Mouse (Mus musculus): Measurements from ENCODE around the gene Ccser2. TPM values are rescaled to one million over a fixed set of nuclear protein-coding genes. Genes with fewer than 3 reads are reported as not detected.

Ccser2 gene
- total RNA-seq, 2 experiments from 2014 or later, result 4.3 to 7.6 TPM

DNA sequence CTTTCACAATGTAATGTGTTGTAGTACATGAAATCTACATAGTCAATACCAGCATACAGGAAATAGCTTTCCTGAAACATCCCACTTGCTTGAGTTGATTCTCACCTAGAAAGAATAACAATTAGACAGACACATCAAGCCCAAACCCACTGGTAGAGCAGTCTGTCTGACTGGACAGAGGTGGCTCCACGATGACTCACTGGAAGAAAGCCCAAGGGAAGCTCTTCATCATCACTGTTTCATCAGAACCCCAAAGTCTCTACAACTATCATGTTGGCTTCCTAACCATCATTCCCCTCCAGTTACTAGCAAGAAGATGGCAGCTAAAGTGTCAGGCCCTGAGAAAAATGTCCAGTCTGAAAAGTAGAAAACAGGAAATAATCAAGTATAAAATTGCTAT lies 83.5 kb downstream of the Ccser2 start:
- ATAC-seq (replicated peaks; ENCODE audit: poor library complexity, severe bottlenecking), result no peak

DNA sequence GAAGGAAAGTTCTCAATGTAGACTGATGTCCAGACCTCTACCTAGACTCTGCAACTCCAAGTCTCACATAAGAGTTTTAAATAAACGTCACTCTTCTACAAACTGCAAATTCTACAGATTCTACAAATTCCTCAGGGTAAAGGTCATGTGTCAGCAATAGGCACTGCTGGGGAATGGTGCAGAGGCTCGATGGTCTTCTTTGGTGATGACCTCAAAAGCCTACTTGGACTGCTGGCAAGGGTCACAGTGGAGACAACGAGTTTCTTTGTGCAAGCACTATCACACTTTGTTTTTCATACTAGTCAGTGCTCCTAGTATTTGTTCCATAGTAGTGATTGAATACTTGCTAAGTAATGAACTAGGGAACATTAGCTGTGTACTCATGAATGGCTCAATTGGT lies 85.0 kb downstream of the Ccser2 start:
- ATAC-seq (replicated peaks; ENCODE audit: poor library complexity, severe bottlenecking), result no peak

DNA sequence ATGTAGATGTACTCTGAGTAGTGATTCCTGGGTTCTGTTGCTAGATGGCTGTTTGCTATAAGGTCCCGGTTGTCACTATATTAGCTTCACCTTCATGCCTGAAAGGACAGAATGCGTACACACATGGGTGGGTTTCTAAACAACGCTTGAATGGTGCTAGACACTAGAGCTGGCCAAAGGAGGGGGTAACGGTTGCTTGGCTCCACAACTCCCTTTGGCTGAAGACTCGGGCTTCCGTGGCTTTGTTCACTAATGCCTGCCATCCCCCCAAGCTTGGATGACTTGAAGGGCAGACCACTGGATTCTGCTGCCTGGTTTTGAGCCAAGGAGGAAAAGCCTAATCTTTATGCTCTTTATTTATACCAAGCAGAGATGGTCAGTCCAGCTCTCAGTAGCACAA lies 98.3 kb downstream of the Ccser2 start:
- ATAC-seq (replicated peaks; ENCODE audit: poor library complexity, severe bottlenecking), result no peak

GRCm38 (mm10) chr14:36868769-36869362 lies 99.7 kb downstream of the Ccser2 start:
- ATAC-seq (replicated peaks; ENCODE audit: poor library complexity, severe bottlenecking), result peak; percentile 62

GRCm38 (mm10) chr14:36866966-36867700 lies 101.4 kb downstream of the Ccser2 start:
- ATAC-seq (replicated peaks; ENCODE audit: poor library complexity, severe bottlenecking), result peak; percentile 63

GRCm38 (mm10) chr14:36863877-36864489 lies 104.6 kb downstream of the Ccser2 start:
- peak; percentile 75 for ATAC-seq (replicated peaks; ENCODE audit: poor library complexity, severe bottlenecking)

DNA sequence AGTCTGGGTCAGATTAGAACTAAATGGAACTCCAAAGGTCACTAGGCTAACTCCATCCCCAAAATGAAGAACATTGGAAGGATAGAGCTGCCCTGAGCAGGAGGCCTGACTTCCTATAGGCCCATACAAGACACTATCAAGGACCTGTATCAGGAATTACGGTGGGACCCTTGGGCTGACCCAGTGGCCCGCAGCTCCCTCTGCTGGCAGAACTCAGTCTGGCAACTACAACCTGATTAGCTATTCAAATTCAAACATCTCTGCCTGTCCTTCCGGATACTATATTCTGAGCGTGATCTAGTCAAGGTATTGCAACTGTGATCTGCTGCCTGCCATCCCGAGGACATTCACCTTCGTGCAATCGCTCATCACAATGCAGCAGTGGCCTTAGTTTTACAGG lies 106.2 kb downstream of the Ccser2 start:
- ATAC-seq (replicated peaks; ENCODE audit: poor library complexity, severe bottlenecking), result peak; percentile 61

- no peak for ATAC-seq (replicated peaks; ENCODE audit: poor library complexity, severe bottlenecking)
Observed at GRCm38 (mm10) chr14:36858932-36859331, 109.6 kb downstream of the Ccser2 start.

DNA sequence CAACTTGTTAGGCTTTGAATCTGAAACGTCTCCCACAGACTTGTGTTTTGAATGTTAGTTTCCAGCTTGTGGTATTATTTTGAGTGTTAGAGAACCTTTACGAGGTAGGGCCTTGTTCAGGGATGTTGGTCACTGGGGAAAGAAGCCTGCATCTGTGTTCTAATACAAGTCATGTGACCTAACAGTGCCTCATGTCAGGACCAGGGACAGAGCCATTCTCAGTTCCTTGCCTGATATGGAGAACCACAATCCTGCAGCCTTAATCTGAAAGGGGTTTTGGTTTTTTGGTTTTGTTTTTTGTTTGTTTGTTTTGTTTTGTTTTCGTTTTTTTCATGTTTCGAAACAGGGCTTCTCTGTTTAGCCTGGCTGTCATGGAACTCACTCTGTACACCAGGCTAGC lies 115.6 kb downstream of the Ccser2 start:
- no peak for ATAC-seq (replicated peaks; ENCODE audit: poor library complexity, severe bottlenecking)

GRCm38 (mm10) chr14:36848860-36849259 lies 119.7 kb downstream of the Ccser2 start:
- ATAC-seq (replicated peaks; ENCODE audit: poor library complexity, severe bottlenecking), result no peak

Other genes with a start within 250 kb of the Ccser2 start
- not detected in 2 replicates for gene Rgr, start 80.2 kb upstream of the Ccser2 start, total RNA-seq (2014; fragmentation: Nextera tagmentation)
- gene Rgr, start 80.2 kb upstream of the Ccser2 start, total RNA-seq (2017), result not detected in 2 replicates
- gene Lrit1, start 86.1 kb upstream of the Ccser2 start, total RNA-seq (2014; fragmentation: Nextera tagmentation), result not detected in 2 replicates
- gene Lrit1, start 86.1 kb upstream of the Ccser2 start, total RNA-seq (2017), result not detected in 2 replicates
- gene Lrit2, start 99.2 kb upstream of the Ccser2 start, total RNA-seq (2014; fragmentation: Nextera tagmentation), result not detected in 2 replicates
- not detected in 2 replicates for gene Lrit2, start 99.2 kb upstream of the Ccser2 start, total RNA-seq (2017)
- gene Cdhr1, start 129.6 kb upstream of the Ccser2 start, total RNA-seq (2014; fragmentation: Nextera tagmentation), result not detected in 2 replicates
- gene Cdhr1, start 129.6 kb upstream of the Ccser2 start, total RNA-seq (2017), result not detected in 2 replicates
- 1.7 TPM in 1 of 2 replicates, not detected in the other for gene 2610528A11Rik, start 145.2 kb upstream of the Ccser2 start, total RNA-seq (2014; fragmentation: Nextera tagmentation)
- 0.99 and 3.7 TPM in 2 replicates for gene 2610528A11Rik, start 145.2 kb upstream of the Ccser2 start, total RNA-seq (2017)
- gene Ghitm, start 166.5 kb upstream of the Ccser2 start, total RNA-seq (2014; fragmentation: Nextera tagmentation), result 94.2 and 109 TPM in 2 replicates
- gene Ghitm, start 166.5 kb upstream of the Ccser2 start, total RNA-seq (2017), result 140 and 186 TPM in 2 replicates